Mouse (Mus musculus) G1E (cell line): ENCODE results near the gene Rab21.

Experiments
- CTCF ChIP-seq: IDR thresholded peaks from 2 replicates; pipeline ENCODE4 v1.5.1; 2012; ENCODE audit warnings: low read depth, low read length, inconsistent platforms, mixed read lengths
- GATA1 ChIP-seq: IDR thresholded peaks from 2 replicates; pipeline ENCODE4 v1.6.1; 2012; ENCODE audit warnings: borderline replicate concordance, low read length, inconsistent platforms, mixed read lengths

- no peak for TF ChIP-seq GATA1
- TF ChIP-seq CTCF = no peak
These were observed 77.5 kb downstream of the Rab21 start for GRCm38 (mm10) chr10:115237931-115238330.
